In genomic region chr5:129353549-129353948, GRCm38 (mm10) we compare ENCODE assay signal across 19 mouse cellular contexts.
A peak's percentile ranks its signal among the peaks of the same experiment; 100 is the strongest.
DNase-seq lines count a peak whose midpoint lies in the region; ATAC-seq lines count a peak whose summit lies in the region.
"Had no signal": no experiment of that assay in that cellular context is flagged by ENCODE, and none has a peak within 500 bp of the region (broad histone marks: within the 10 kb centered on the region; RNA-seq: fewer than 3 reads in every experiment).

No protein-coding gene starts in this region.

- H3K27me3 ChIP-seq in kidney, embryonic 15.5 days: peaks cover 2% of the 10 kb centered on the region; the same call in 1 of the 2 replicates
- H3K27me3 ChIP-seq in neural tube, embryonic 11.5 days (ENCODE audit: control insufficient read depth, insufficient read depth, low read length): no peaks in the 10 kb centered on the region
- H3K27me3 ChIP-seq in neural tube, embryonic 15.5 days (replicated peaks): no peaks in the 10 kb centered on the region
- no peaks in the 10 kb centered on the region for H3K27me3 ChIP-seq in forebrain, embryonic 16.5 days (replicated peaks; ENCODE audit: control insufficient read depth, insufficient read depth, low read length)
- H3K27me3 ChIP-seq: embryonic facial prominence, embryonic 13.5 days; heart, embryonic 15.5 days had no signal

- no peaks in the 10 kb centered on the region for H3K36me3 ChIP-seq in kidney, embryonic 15.5 days
- H3K36me3 ChIP-seq in neural tube, embryonic 11.5 days (ENCODE audit: control insufficient read depth, insufficient read depth, low read length): no peaks in the 10 kb centered on the region
- no peaks in the 10 kb centered on the region for H3K36me3 ChIP-seq in neural tube, embryonic 15.5 days
- no peaks in the 10 kb centered on the region for H3K36me3 ChIP-seq in forebrain, embryonic 16.5 days (ENCODE audit: control insufficient read depth, insufficient read depth)
- H3K36me3 ChIP-seq: embryonic facial prominence, embryonic 13.5 days; heart, embryonic 15.5 days had no signal

- no peaks in the 10 kb centered on the region; the same call in 1 of the 2 replicates for H3K9me3 ChIP-seq in kidney, embryonic 15.5 days (replicated peaks)
- no peaks in the 10 kb centered on the region for H3K9me3 ChIP-seq in neural tube, embryonic 11.5 days (ENCODE audit: control insufficient read depth, low read length)
- no peaks in the 10 kb centered on the region for H3K9me3 ChIP-seq in neural tube, embryonic 15.5 days (replicated peaks)
- H3K9me3 ChIP-seq in forebrain, embryonic 16.5 days (ENCODE audit: control insufficient read depth, low read length): no peaks in the 10 kb centered on the region
- H3K9me3 ChIP-seq: embryonic facial prominence, embryonic 13.5 days; heart, embryonic 15.5 days had no signal

- H3K27ac ChIP-seq in kidney, embryonic 15.5 days: no peak overlapping the region
- no peak overlapping the region for H3K27ac ChIP-seq in neural tube, embryonic 11.5 days (ENCODE audit: low read depth, low read length)
- H3K27ac ChIP-seq in neural tube, embryonic 15.5 days (replicated peaks): peak overlapping the region; percentile 48
- H3K27ac ChIP-seq in forebrain, embryonic 16.5 days (ENCODE audit: low read length): no peak overlapping the region
- H3K27ac ChIP-seq: embryonic facial prominence, embryonic 13.5 days; gastrocnemius, adult 2 months; heart, embryonic 15.5 days; stomach, postnatal 0 days had no signal

- DNase-seq in kidney, adult 18-20 months: no peak
- DNase-seq in neural tube, embryonic 11.5 days (ENCODE audit: low spot score): peak; percentile 28
- no peak for DNase-seq in neural tube, embryonic 10.5 days (ENCODE audit: extremely low spot score, low spot score)
- peak; percentile 35 for DNase-seq in embryo, embryonic 11 days
- no peak for DNase-seq in heart, postnatal 36 days
- DNase-seq: adrenal gland, adult 8-10 months; cerebellum, adult 11-12 months; cerebellum, postnatal 36 days; gastrocnemius, adult 2 months; heart, adult 18-20 months; layer of hippocampus, postnatal 36 days; liver; liver, postnatal 0 days had no signal

- no peak overlapping the region for H3K4me2 ChIP-seq in kidney, embryonic 15.5 days
- no peak overlapping the region for H3K4me2 ChIP-seq in neural tube, embryonic 11.5 days (ENCODE audit: low read depth)
- no peak overlapping the region for H3K4me2 ChIP-seq in neural tube, embryonic 15.5 days
- H3K4me2 ChIP-seq in forebrain, embryonic 16.5 days (ENCODE audit: low read length): no peak overlapping the region
- H3K4me2 ChIP-seq: embryonic facial prominence, embryonic 13.5 days; heart, embryonic 15.5 days had no signal

- no peak overlapping the region for H3K4me3 ChIP-seq in kidney, embryonic 15.5 days (replicated peaks)
- H3K4me3 ChIP-seq in neural tube, embryonic 11.5 days (ENCODE audit: low read depth, low read length): no peak overlapping the region
- no peak overlapping the region for H3K4me3 ChIP-seq in neural tube, embryonic 15.5 days (replicated peaks)
- no peak overlapping the region for H3K4me3 ChIP-seq in forebrain, embryonic 16.5 days (replicated peaks; ENCODE audit: low read length)
- H3K4me3 ChIP-seq: embryonic facial prominence, embryonic 13.5 days; gastrocnemius, adult 2 months; heart, embryonic 15.5 days had no signal

- intact Hi-C loops in heart, postnatal 36 days (cut with DNase I): no loop called here

- 13% methylated on average over 9 of the region's 9 CpGs for WGBS in kidney, embryonic 15.5 days
- 37% methylated on average over 9 of the region's 9 CpGs for WGBS in neural tube, embryonic 11.5 days
- WGBS in neural tube, embryonic 15.5 days: 20% methylated on average over 9 of the region's 9 CpGs
- WGBS in forebrain, embryonic 16.5 days: 36% methylated on average over 9 of the region's 9 CpGs

- no peak overlapping the region for H3K9ac ChIP-seq in kidney, embryonic 15.5 days
- H3K9ac ChIP-seq in neural tube, embryonic 11.5 days (ENCODE audit: low read length): no peak overlapping the region
- H3K9ac ChIP-seq in neural tube, embryonic 15.5 days (replicated peaks): no peak overlapping the region
- no peak overlapping the region for H3K9ac ChIP-seq in forebrain, embryonic 16.5 days (replicated peaks; ENCODE audit: low read depth, low read length)
- H3K9ac ChIP-seq: embryonic facial prominence, embryonic 13.5 days; heart, embryonic 15.5 days; liver, postnatal 0 days had no signal

- 0 out of 2 replicates have a peak, but pooled peaks have one; percentile 15 for ATAC-seq in kidney, embryonic 15.5 days (replicated peaks; ENCODE audit: low FRiP score)
- ATAC-seq in neural tube, embryonic 11.5 days (ENCODE audit: insufficient read depth, low FRiP score, low TSS enrichment): no peak
- peak; percentile 68; the same call in 1 of the 2 replicates for ATAC-seq in neural tube, embryonic 15.5 days (ENCODE audit: low FRiP score)
- ATAC-seq in forebrain, embryonic 16.5 days: no peak
- ATAC-seq: liver, postnatal 0 days had no signal

- peaks cover 8% of the 10 kb centered on the region; the same call in 1 of the 2 replicates for H3K4me1 ChIP-seq in kidney, embryonic 15.5 days
- H3K4me1 ChIP-seq in neural tube, embryonic 11.5 days (ENCODE audit: control insufficient read depth, insufficient read depth, low read length): no peaks in the 10 kb centered on the region; the same call in 1 of the 2 replicates
- H3K4me1 ChIP-seq in neural tube, embryonic 15.5 days: peaks cover 18% of the 10 kb centered on the region
- no peaks in the 10 kb centered on the region; the same call in 1 of the 2 replicates for H3K4me1 ChIP-seq in forebrain, embryonic 16.5 days (replicated peaks; ENCODE audit: control insufficient read depth, insufficient read depth, low read length)
- H3K4me1 ChIP-seq: embryonic facial prominence, embryonic 13.5 days; heart, embryonic 15.5 days had no signal

Comparison
In these comparisons a context has a peak if more than half of its experiments do, and no peak if none do; other contexts are left out.
1. ATAC-seq: peak in kidney, embryonic 15.5 days (single experiment) and neural tube, embryonic 15.5 days (single experiment); none in neural tube, embryonic 11.5 days (single experiment) and forebrain, embryonic 16.5 days (single experiment).
2. DNase-seq: peak in neural tube, embryonic 11.5 days (single experiment) and embryo, embryonic 11 days (single experiment); none in kidney, adult 18-20 months (single experiment), neural tube, embryonic 10.5 days (single experiment) and heart, postnatal 36 days (0 of 2).